Mouse (Mus musculus): Measurements from ENCODE around the gene Cep170b. TPM values are rescaled to one million over a fixed set of nuclear protein-coding genes. Genes with fewer than 3 reads are reported as not detected.

Gene Cep170b
- polyA plus RNA-seq, 1 experiment from 2014 or later = 22.0 TPM

GRCm38 (mm10) chr12:112772306-112772705 is 52.1 kb downstream of the Cep170b start:
- Histone ChIP-seq H3K4me2 (replicated peaks) (no peak overlapping the region), H3K4me3 (replicated peaks) (no peak overlapping the region), H3K9me3 (peaks cover 7% of the 10 kb centered on the region), H3K36me3 (no peaks in the 10 kb centered on the region), H3K4me1 (replicated peaks) (no peaks in the 10 kb centered on the region), H3K27ac (no peak overlapping the region), H3K9ac (replicated peaks) (no peak overlapping the region), H3K27me3 (no peaks in the 10 kb centered on the region)
- no peak for ATAC-seq
- WGBS = 90% methylated on average over 14 of the region's 14 CpGs

DNA sequence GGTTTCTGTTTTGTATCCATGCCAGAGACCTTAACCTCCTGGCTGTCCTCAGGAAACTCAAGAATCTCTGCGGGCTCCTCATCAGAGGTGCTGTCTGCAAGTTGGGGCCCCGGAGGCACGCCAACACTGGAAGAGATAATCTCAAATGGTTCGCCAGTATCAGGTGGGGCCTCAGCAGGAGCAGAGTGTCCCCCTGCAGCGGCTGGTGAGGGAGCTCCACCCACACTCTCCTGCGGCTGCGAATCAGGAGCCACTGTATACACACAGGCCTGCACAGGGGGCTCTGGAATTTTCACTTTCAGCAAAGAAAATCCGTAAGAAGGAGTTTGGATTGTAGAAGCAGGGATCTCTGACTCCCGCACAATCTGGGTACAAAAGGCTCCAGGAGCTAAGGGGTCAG is 53.1 kb downstream of the Cep170b start:
- no peak for ATAC-seq
- Histone ChIP-seq H3K9me3 (peaks cover 7% of the 10 kb centered on the region), H3K27ac (no peak overlapping the region), H3K27me3 (no peaks in the 10 kb centered on the region), H3K4me1 (replicated peaks) (no peaks in the 10 kb centered on the region), H3K4me2 (replicated peaks) (no peak overlapping the region), H3K9ac (replicated peaks) (no peak overlapping the region), H3K4me3 (replicated peaks) (no peak overlapping the region), H3K36me3 (no peaks in the 10 kb centered on the region)
- 45% methylated on average over 9 of the region's 9 CpGs for WGBS

GRCm38 (mm10) chr12:112774026-112774425 is 53.8 kb downstream of the Cep170b start:
- Histone ChIP-seq H3K9ac (replicated peaks) (no peak overlapping the region), H3K9me3 (peaks cover 7% of the 10 kb centered on the region), H3K4me2 (replicated peaks) (no peak overlapping the region), H3K36me3 (no peaks in the 10 kb centered on the region), H3K4me1 (replicated peaks) (no peaks in the 10 kb centered on the region), H3K4me3 (replicated peaks) (no peak overlapping the region), H3K27ac (no peak overlapping the region), H3K27me3 (no peaks in the 10 kb centered on the region)
- 89% methylated on average over 6 of the region's 6 CpGs for whole genome bisulfite sequencing
- ATAC-seq = no peak

DNA sequence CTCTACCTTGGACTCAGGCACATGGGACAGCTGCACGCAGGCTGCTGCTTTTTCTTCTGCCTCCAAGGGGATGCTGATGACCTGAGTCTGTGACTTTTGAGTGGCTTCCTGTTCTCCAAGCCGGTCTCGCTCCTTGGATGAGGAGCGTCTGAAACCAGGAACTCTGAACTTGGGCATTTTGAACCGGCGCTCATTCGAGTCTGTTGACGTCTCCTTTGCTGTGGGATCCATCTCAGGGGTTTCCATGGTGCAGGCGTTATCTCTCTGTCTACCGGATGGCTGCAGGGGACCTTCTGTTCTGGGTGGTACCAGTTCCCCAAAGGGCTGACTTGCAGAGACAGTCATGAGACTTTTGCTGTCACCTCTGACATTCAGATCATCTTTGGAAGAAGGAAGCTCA is 54.2 kb downstream of the Cep170b start:
- H3K27ac ChIP-seq = no peak overlapping the region
- H3K4me3 ChIP-seq (replicated peaks) = no peak overlapping the region
- H3K4me1 ChIP-seq (replicated peaks) = no peaks in the 10 kb centered on the region
- no peak overlapping the region for H3K4me2 ChIP-seq (replicated peaks)
- H3K36me3 ChIP-seq = no peaks in the 10 kb centered on the region
- WGBS = 94% methylated on average over 10 of the region's 10 CpGs
- no peak for ATAC-seq
- peaks cover 7% of the 10 kb centered on the region for H3K9me3 ChIP-seq
- no peak overlapping the region for H3K9ac ChIP-seq (replicated peaks)
- H3K27me3 ChIP-seq = no peaks in the 10 kb centered on the region

DNA sequence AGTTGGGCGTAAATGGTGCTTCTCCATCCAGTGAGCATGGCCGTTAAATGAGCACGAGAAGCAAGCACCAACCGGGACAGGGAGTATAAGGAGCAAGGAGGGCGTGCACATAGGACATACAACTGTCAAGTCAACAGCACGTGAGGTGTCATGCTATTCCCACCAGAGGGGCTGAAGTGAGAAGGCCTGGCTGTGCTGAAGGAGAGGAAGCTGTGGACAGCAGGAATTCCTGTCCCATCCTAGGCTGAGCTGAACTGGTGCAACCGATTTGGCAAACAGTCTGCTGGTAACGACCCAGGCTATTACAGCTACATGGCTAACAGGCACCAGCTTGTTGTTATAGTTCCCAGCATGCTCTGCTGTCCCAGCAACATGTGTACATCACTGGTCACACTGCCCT is 70.8 kb downstream of the Cep170b start:
- no peak for ATAC-seq
- no peak overlapping the region for H3K4me2 ChIP-seq (replicated peaks)
- no peak overlapping the region for H3K27ac ChIP-seq
- 85% methylated on average over 8 of the region's 8 CpGs for WGBS
- H3K27me3 ChIP-seq = no peaks in the 10 kb centered on the region
- peaks cover 7% of the 10 kb centered on the region for H3K4me1 ChIP-seq (replicated peaks)
- H3K9ac ChIP-seq (replicated peaks) = no peak overlapping the region
- H3K4me3 ChIP-seq (replicated peaks) = no peak overlapping the region
- no peaks in the 10 kb centered on the region for H3K9me3 ChIP-seq
- no peaks in the 10 kb centered on the region for H3K36me3 ChIP-seq

- H3K36me3 ChIP-seq = no peaks in the 10 kb centered on the region
- H3K9ac ChIP-seq (replicated peaks) = no peak overlapping the region
- no peak for ATAC-seq
- H3K27ac ChIP-seq = no peak overlapping the region
- peaks cover 9% of the 10 kb centered on the region for H3K4me1 ChIP-seq (replicated peaks)
- H3K4me2 ChIP-seq (replicated peaks) = no peak overlapping the region
- no peaks in the 10 kb centered on the region for H3K9me3 ChIP-seq
- H3K27me3 ChIP-seq = no peaks in the 10 kb centered on the region
- 74% methylated on average over 13 of the region's 13 CpGs for WGBS
- H3K4me3 ChIP-seq (replicated peaks) = no peak overlapping the region
Measured at GRCm38 (mm10) chr12:112793601-112794355, 73.5 kb downstream of the Cep170b start.

DNA sequence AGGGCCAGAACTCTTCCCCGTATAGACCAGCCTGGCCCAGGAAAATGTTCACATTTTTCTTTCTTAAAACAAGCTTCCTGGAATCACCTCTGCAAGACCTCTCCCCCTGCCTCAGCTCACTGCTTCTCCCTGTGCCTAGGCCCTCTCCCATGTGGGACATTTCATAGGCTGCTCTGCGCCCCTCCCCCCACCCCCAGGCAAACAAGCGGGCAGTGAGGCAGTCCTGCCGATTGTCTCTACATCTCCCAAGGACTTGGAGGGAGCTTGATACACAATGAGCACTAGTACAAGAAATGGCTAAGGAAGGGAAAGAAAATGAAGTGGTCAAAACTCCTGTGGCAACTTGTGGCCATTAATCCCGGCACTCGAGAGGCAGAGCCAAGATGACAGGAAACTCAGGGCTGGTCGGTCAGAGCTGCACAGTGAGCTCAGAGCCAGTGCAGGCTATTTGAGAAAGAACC is 74.1 kb downstream of the Cep170b start:
- Histone ChIP-seq H3K4me2 (replicated peaks) (no peak overlapping the region), H3K36me3 (no peaks in the 10 kb centered on the region), H3K4me1 (replicated peaks) (peaks cover 9% of the 10 kb centered on the region), H3K4me3 (replicated peaks) (no peak overlapping the region), H3K9ac (replicated peaks) (no peak overlapping the region), H3K27me3 (no peaks in the 10 kb centered on the region), H3K27ac (no peak overlapping the region), H3K9me3 (no peaks in the 10 kb centered on the region)
- WGBS = 28% methylated on average over 7 of the region's 7 CpGs
- ATAC-seq = no peak

GRCm38 (mm10) chr12:112794998-112795397 is 74.7 kb downstream of the Cep170b start:
- 95% methylated on average over 5 of the region's 5 CpGs for WGBS
- no peak overlapping the region for H3K9ac ChIP-seq (replicated peaks)
- 0 out of 2 replicates have a peak, but pooled peaks cover 4% of the 10 kb centered on the region for H3K27me3 ChIP-seq
- no peak for ATAC-seq
- no peak overlapping the region for H3K27ac ChIP-seq
- peaks cover 9% of the 10 kb centered on the region for H3K4me1 ChIP-seq (replicated peaks)
- no peaks in the 10 kb centered on the region for H3K36me3 ChIP-seq
- H3K4me3 ChIP-seq (replicated peaks) = no peak overlapping the region
- H3K9me3 ChIP-seq = no peaks in the 10 kb centered on the region
- no peak overlapping the region for H3K4me2 ChIP-seq (replicated peaks)

DNA sequence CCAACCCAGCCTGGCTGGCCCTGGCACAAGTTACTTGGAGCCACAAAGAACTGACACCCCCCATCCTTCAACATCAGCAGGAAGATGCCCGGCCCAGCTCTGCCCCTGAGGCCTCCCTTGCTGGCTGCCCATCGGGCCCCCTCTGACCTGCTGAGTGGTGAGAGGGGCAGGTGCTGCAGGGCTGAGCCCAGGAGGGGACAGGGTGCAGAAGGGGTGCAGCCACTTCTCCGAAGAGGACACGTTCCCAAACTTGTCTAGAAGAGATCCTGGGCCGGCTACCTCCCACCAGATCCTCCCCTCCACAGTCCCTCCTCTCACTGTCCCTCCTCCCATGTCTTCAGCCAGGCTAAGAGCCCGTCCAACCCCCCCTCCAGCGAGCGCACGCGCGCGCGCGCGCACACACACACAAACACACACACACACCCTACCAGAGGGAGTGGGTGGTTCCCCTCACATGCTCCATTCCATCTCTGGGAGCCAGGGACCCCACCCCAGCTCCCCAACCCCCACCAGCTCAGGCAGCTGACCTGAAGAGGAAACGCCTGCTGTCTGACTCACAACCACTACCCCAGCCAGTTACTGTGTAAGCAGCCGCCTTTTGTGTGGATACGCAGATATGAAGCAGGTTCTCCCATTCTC is 75.3 kb downstream of the Cep170b start:
- H3K4me3 ChIP-seq (replicated peaks) = no peak overlapping the region
- peaks cover 9% of the 10 kb centered on the region for H3K27me3 ChIP-seq
- H3K36me3 ChIP-seq = no peaks in the 10 kb centered on the region
- H3K4me1 ChIP-seq (replicated peaks) = peaks cover 9% of the 10 kb centered on the region
- ATAC-seq = no peak
- 77% methylated on average over 18 of the region's 18 CpGs for WGBS
- no peak overlapping the region for H3K9ac ChIP-seq (replicated peaks)
- no peak overlapping the region for H3K4me2 ChIP-seq (replicated peaks)
- no peaks in the 10 kb centered on the region for H3K9me3 ChIP-seq
- no peak overlapping the region for H3K27ac ChIP-seq

Small RNA genes within 50 kb of the gene (microRNA-seq; reads per million reads assigned to microRNA genes)
- gene Mir6940 = 1.9 reads per million

Other genes starting within 250 kb of the Cep170b start
- gene A530016L24Rik, start 231.0 kb upstream of the Cep170b start, polyA plus RNA-seq (2015; fragmentation: Nextera tagmentation; extraction: Ambion mirVana) = 0.09 and 0.15 TPM in 2 replicates
- 35.3 and 36.9 TPM in 2 replicates for gene Tmem179, start 203.7 kb upstream of the Cep170b start, polyA plus RNA-seq (2015; fragmentation: Nextera tagmentation; extraction: Ambion mirVana)
- 0.43 and 1.8 TPM in 2 replicates for gene Inf2, start 131.7 kb upstream of the Cep170b start, polyA plus RNA-seq (2015; fragmentation: Nextera tagmentation; extraction: Ambion mirVana)
- gene Adssl1, start 100.4 kb upstream of the Cep170b start, polyA plus RNA-seq (2015; fragmentation: Nextera tagmentation; extraction: Ambion mirVana) = 1.1 and 1.5 TPM in 2 replicates
- 83.0 and 96.5 TPM in 2 replicates for gene Siva1, start 75.8 kb upstream of the Cep170b start, polyA plus RNA-seq (2015; fragmentation: Nextera tagmentation; extraction: Ambion mirVana)
- gene Akt1, start 45.6 kb upstream of the Cep170b start, polyA plus RNA-seq (2015; fragmentation: Nextera tagmentation; extraction: Ambion mirVana) = 55.9 and 61.1 TPM in 2 replicates
- 2.8 and 3.3 TPM in 2 replicates for gene Zbtb42, start 41.6 kb upstream of the Cep170b start, polyA plus RNA-seq (2015; fragmentation: Nextera tagmentation; extraction: Ambion mirVana)
- 5.2 and 6.4 TPM in 2 replicates for gene Pld4, start 40.2 kb downstream of the Cep170b start, polyA plus RNA-seq (2015; fragmentation: Nextera tagmentation; extraction: Ambion mirVana)
- 0.31 and 0.37 TPM in 2 replicates for gene Ahnak2, start 82.2 kb downstream of the Cep170b start, polyA plus RNA-seq (2015; fragmentation: Nextera tagmentation; extraction: Ambion mirVana)
- gene Clba1, start 88.5 kb downstream of the Cep170b start, polyA plus RNA-seq (2015; fragmentation: Nextera tagmentation; extraction: Ambion mirVana) = 19.4 and 22.7 TPM in 2 replicates
- gene Cdca4, start 109.0 kb downstream of the Cep170b start, polyA plus RNA-seq (2015; fragmentation: Nextera tagmentation; extraction: Ambion mirVana) = 82.7 and 85.0 TPM in 2 replicates
- not detected in 2 replicates for gene Gpr132, start 147.8 kb downstream of the Cep170b start, polyA plus RNA-seq (2015; fragmentation: Nextera tagmentation; extraction: Ambion mirVana)
- 9.4 and 10.5 TPM in 2 replicates for gene Jag2, start 209.3 kb downstream of the Cep170b start, polyA plus RNA-seq (2015; fragmentation: Nextera tagmentation; extraction: Ambion mirVana)
- gene Nudt14, start 221.7 kb downstream of the Cep170b start, polyA plus RNA-seq (2015; fragmentation: Nextera tagmentation; extraction: Ambion mirVana) = 53.7 and 61.9 TPM in 2 replicates